Mouse (Mus musculus): ENCODE measurements at regions not wholly inside any gene's neighbourhood (a gene's known extent, or its start where the extent isn't known, plus 50 kb on each side); places are given as distances from the start of the nearest gene placed in this dataset.

DNA sequence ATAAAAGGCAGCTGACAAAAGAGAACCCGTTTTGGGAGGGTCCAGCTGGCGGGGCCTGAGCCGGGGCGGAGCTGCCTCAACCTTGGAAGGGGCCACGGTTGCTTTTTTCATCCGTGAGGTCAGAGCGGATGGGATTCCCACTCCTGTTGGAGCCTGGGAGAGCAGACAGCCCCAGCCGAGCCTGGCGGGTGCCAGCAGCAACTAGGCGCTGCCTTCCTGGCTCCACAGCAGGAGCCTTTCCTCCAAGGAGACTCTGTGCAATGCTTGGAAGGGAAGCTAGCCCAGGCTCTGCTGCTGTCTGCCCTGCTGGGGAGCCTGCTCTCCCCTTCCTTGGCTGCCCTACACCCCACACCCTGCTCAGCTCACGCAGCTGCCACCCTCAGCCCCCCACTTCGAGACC is 161.1 kb upstream of the Sox9 start:
- Histone ChIP-seq H3K27me3 (peaks cover 3% of the 10 kb centered on the region; the same call in 1 of the 2 replicates), H3K4me2 (replicated peaks) (peak overlapping the region; percentile 57), H3K27ac (peak overlapping the region; percentile 85), H3K9me3 (no peaks in the 10 kb centered on the region), H3K4me1 (peaks cover 40% of the 10 kb centered on the region), H3K9ac (peak overlapping the region; percentile 57; the same call in 1 of the 2 replicates), H3K36me3 (no peaks in the 10 kb centered on the region), H3K4me3 (peak overlapping the region; percentile 9; the same call in 1 of the 2 replicates)
- WGBS = 5% methylated on average over 12 of the region's 12 CpGs
- ATAC-seq (ENCODE audit: low FRiP score, low read depth) = peak; percentile 73

DNA sequence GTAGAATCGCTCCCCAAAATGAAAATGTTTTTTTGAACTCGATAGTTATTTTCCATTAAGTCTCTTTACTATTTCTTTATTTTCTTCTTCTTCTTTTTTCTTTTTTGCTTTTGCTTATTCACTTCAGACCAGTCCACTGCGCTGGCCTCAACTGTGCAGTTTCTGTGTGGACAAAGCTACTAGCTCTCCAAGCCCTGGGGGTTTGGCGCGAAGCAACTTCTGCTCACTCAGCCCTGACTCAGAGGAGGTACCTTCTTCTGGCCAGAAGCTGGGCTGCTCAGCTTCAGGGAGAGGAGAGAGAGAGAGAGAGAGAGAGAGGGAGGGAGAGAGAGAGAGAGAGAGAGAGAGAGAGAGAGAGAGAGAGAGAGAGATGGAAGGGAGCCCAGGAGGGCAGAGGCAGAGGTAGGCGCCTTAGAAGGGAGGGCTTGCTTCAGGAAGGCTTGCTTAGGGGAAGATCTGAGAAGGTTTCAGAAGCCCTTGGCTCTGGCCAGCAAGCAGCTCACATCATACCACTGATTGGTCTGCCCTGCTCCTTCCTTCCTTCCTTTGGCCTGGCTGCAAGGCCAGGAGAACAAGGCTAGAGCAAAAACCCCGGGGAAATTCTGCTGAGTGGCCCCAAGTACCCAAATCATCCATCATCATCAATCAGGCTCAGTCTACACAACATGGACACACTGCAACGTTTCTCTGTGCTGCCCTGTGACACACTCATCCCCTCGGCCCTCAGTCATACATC is 160.5 kb upstream of the Sox9 start:
- Histone ChIP-seq H3K36me3 (no peaks in the 10 kb centered on the region), H3K27me3 (peaks cover 3% of the 10 kb centered on the region; the same call in 1 of the 2 replicates), H3K4me2 (replicated peaks) (peak overlapping the region; percentile 57), H3K9ac (peak overlapping the region; percentile 57; the same call in 1 of the 2 replicates), H3K4me3 (no peak overlapping the region), H3K27ac (peak overlapping the region; percentile 85; the same call in 1 of the 2 replicates), H3K9me3 (no peaks in the 10 kb centered on the region), H3K4me1 (peaks cover 40% of the 10 kb centered on the region)
- 53% methylated on average over 9 of the region's 9 CpGs for WGBS
- no peak; the same call in 1 of the 2 replicates for ATAC-seq (ENCODE audit: low FRiP score, low read depth)

DNA sequence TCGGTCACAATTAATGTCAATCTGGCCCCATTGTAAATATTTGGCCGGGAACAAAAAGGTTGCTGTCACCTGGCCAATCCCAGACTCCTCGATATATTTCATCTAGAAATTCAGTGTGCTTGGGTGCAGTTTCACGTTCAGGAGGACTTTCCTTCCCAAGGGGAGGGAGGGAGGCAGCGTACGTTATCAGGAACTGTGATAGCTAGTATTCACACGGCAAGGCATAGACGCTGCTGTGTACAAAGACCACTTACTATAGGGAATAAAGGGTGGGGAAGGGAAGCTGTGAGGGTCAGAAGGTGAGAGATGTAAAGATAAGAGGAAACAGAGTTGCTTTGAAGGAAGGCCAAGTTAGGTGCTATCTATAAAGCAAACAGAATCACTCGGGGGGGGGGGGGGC is 132.7 kb upstream of the Sox9 start:
- Histone ChIP-seq H3K27me3 (0 out of 2 replicates have a peak, but pooled peaks cover 3% of the 10 kb centered on the region), H3K9me3 (peaks cover 5% of the 10 kb centered on the region; the same call in 1 of the 2 replicates), H3K36me3 (no peaks in the 10 kb centered on the region), H3K4me1 (peaks cover 27% of the 10 kb centered on the region), H3K4me2 (replicated peaks) (no peak overlapping the region), H3K9ac (no peak overlapping the region), H3K27ac (no peak overlapping the region), H3K4me3 (no peak overlapping the region)
- no peak for ATAC-seq (ENCODE audit: low FRiP score, low read depth)
- 13% methylated on average over 9 of the region's 9 CpGs for WGBS

DNA sequence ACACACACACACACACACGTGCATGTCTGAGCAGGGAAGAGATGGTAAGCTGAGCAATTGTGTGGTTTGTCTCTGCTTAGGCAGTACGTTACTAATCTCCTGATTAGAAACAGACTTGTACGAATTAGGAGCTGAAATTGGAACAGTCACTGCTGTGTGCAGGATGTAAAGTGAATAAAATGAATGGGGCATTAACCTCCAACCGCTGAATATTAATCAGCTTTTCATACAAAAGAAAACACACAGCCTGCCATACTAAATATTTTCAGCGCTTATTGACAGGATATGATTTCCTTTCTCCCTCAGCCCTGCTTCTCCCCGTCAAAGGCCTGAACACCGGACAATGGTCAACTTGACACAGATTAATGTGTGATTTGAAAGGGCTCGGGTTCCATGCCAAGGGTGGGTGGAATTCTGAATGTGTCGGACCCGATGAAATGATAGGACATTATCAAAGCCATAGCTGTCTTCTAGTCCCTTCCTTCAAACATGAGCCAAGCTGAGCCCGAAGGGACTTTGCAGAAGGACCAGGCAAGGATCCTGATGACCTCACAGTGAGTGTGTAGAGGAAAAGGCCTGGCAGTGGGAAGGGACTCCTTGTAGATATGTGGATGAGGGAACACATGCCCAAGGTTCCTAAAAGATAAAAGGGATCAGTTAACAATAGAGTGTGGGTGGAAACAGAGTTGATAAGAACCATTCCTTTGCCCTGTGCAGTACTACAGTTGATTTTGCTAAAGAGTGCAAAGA is 124.4 kb upstream of the Sox9 start:
- no peak for ATAC-seq (ENCODE audit: low FRiP score, low read depth)
- no peak overlapping the region for H3K9ac ChIP-seq
- no peaks in the 10 kb centered on the region for H3K27me3 ChIP-seq
- peaks cover 2% of the 10 kb centered on the region; the same call in 1 of the 2 replicates for H3K9me3 ChIP-seq
- H3K4me2 ChIP-seq (replicated peaks) = no peak overlapping the region
- no peak overlapping the region for H3K27ac ChIP-seq
- no peaks in the 10 kb centered on the region for H3K36me3 ChIP-seq
- no peak overlapping the region for H3K4me3 ChIP-seq
- peaks cover 19% of the 10 kb centered on the region for H3K4me1 ChIP-seq
- 39% methylated on average over 11 of the region's 11 CpGs for WGBS

DNA sequence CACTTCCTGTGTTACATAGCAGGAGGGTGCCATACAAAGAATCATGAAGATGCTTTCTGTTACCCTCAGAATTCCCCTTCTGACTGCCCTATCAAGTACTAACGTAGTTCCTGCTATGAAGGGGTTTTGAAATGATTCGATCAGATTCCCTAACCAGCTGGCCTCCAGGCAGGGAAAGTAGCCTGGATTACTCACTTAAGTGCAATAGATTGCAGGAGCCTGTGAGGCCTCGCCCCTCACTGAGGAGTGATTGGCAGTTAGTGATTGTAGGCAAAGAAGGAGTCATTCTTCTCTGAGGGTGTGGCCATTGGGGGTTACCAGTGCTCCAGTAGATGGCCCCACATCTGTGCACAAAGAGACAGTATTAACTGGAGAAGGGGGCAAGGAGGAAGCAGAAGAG is 122.1 kb upstream of the Sox9 start:
- Histone ChIP-seq H3K27ac (no peak overlapping the region), H3K4me2 (replicated peaks) (no peak overlapping the region), H3K4me3 (no peak overlapping the region), H3K36me3 (no peaks in the 10 kb centered on the region), H3K27me3 (no peaks in the 10 kb centered on the region), H3K9ac (no peak overlapping the region), H3K4me1 (peaks cover 11% of the 10 kb centered on the region), H3K9me3 (no peaks in the 10 kb centered on the region)
- ATAC-seq (ENCODE audit: low FRiP score, low read depth) = no peak
- WGBS = 71% methylated on average over 3 of the region's 3 CpGs

DNA sequence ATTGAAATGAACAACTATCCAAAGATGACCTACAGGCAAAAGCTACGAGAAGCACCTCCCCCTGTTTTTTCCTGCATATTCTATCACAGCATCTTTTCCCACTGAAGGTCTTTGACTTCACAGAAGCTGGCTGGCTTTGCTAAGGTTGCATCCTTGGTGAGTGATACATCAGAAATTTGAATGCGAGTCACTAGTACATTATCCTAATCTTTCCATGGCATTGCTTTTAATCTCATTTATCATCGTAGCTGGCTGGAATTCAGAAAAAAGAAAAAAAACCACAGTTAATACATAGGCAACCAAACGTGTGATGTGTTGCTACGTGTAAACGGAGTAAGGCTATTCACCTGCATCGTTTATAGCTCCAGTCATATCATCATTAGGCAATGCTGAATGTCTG is 120.6 kb upstream of the Sox9 start:
- Histone ChIP-seq H3K27me3 (no peaks in the 10 kb centered on the region), H3K4me3 (no peak overlapping the region), H3K9ac (no peak overlapping the region), H3K27ac (no peak overlapping the region), H3K4me1 (peaks cover 11% of the 10 kb centered on the region), H3K9me3 (no peaks in the 10 kb centered on the region), H3K4me2 (replicated peaks) (no peak overlapping the region), H3K36me3 (no peaks in the 10 kb centered on the region)
- no peak for ATAC-seq (ENCODE audit: low FRiP score, low read depth)
- 85% methylated on average over 7 of the region's 7 CpGs for WGBS

DNA sequence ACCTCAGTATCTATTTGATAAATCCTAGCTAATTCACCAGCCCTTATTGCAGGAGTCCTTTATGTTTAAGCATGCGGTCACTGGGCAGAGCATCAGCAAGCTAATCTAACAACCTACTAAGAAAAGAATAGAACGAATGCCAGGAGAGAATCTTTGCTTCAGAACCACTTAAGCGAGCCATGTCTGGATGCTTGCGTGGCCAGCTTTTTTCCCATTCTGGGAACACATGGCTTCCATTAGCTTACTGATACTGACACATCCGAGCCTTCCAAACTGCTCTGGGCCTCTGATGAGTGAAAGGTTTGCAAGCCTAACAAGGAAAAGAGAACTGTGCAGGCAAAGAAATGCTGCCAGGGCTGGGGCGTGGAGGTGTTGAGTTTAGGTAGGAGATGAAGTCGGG is 114.7 kb upstream of the Sox9 start:
- Histone ChIP-seq H3K4me3 (no peak overlapping the region), H3K9ac (no peak overlapping the region), H3K4me2 (replicated peaks) (no peak overlapping the region), H3K27me3 (no peaks in the 10 kb centered on the region), H3K27ac (no peak overlapping the region), H3K9me3 (no peaks in the 10 kb centered on the region), H3K36me3 (no peaks in the 10 kb centered on the region), H3K4me1 (no peaks in the 10 kb centered on the region)
- 54% methylated on average over 7 of the region's 7 CpGs for WGBS
- ATAC-seq (ENCODE audit: low FRiP score, low read depth) = no peak

DNA sequence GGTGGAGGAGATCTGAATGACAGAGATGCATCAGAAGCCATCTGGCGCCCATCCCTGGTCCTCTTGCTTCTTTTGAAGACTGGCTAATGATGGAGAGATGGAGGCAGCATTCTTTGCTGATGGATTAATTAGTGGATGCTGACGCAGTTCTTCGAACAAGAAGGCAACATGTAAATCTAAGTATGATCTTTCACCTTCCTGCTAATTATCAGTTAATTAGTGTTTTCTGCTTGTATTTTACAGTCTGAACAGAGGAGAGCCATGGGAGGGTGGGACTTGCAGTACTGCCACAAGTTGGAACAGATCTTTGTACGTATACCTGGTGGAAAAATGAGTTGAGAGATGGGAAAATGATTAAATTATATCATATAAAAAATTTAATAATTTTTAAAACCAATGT is 109.9 kb upstream of the Sox9 start:
- Histone ChIP-seq H3K36me3 (no peaks in the 10 kb centered on the region), H3K4me2 (replicated peaks) (no peak overlapping the region), H3K9me3 (no peaks in the 10 kb centered on the region), H3K27me3 (no peaks in the 10 kb centered on the region), H3K27ac (no peak overlapping the region), H3K4me3 (no peak overlapping the region), H3K9ac (no peak overlapping the region), H3K4me1 (no peaks in the 10 kb centered on the region)
- no peak for ATAC-seq (ENCODE audit: low FRiP score, low read depth)
- 62% methylated on average over 4 of the region's 4 CpGs for WGBS

DNA sequence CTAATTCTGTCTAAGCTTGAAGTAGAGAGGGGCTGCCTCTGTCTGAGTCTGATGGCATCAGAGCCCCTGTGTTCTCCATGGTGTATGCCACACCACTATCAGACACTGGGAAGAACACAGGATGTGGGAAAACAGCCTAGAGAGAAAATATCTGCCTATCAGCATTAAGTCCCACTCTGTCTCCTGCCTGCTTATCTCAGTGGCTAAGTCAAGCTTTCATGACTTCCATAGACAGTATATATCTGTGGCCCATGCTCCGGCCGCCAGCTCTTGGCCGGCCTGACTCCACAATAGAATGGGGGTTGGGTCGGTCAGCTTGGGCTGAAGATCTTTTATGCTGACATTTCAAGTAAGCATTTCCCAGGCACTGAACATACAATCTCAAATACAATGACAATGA is 92.0 kb upstream of the Sox9 start:
- Histone ChIP-seq H3K4me1 (0 out of 2 replicates have a peak, but pooled peaks cover 5% of the 10 kb centered on the region), H3K4me2 (replicated peaks) (no peak overlapping the region), H3K27ac (no peak overlapping the region), H3K9me3 (no peaks in the 10 kb centered on the region), H3K4me3 (no peak overlapping the region), H3K36me3 (no peaks in the 10 kb centered on the region), H3K27me3 (no peaks in the 10 kb centered on the region), H3K9ac (no peak overlapping the region)
- 99% methylated on average over 4 of the region's 4 CpGs for WGBS
- ATAC-seq (ENCODE audit: low FRiP score, low read depth) = no peak

DNA sequence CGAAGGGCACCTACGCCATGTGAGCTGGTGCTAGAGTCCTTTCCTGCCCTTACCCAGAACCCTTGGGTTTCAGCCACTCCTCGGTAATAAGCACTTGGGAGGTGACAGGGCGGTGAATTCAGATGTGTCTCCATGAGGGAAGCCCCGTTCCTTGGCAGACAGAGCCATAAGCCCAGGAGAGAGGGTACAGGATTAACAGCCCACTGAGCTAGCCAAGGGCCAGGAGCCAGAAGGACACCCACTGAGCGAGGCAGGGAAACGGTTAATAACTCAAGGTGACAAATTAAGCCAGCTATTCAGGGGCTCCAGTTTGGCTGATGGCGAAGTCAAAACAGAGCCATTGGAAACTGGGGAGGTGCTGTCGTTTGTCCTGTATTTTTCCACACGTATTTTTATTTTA is 75.9 kb upstream of the Sox9 start:
- H3K4me2 ChIP-seq (replicated peaks) = no peak overlapping the region
- 50% methylated on average over 10 of the region's 10 CpGs for WGBS
- peak; percentile 44; the same call in 1 of the 2 replicates for ATAC-seq (ENCODE audit: low FRiP score, low read depth)
- no peak overlapping the region for H3K4me3 ChIP-seq
- H3K4me1 ChIP-seq = peaks cover 32% of the 10 kb centered on the region
- H3K27ac ChIP-seq = no peak overlapping the region
- H3K27me3 ChIP-seq = no peaks in the 10 kb centered on the region
- no peaks in the 10 kb centered on the region for H3K36me3 ChIP-seq
- no peaks in the 10 kb centered on the region for H3K9me3 ChIP-seq
- no peak overlapping the region for H3K9ac ChIP-seq

DNA sequence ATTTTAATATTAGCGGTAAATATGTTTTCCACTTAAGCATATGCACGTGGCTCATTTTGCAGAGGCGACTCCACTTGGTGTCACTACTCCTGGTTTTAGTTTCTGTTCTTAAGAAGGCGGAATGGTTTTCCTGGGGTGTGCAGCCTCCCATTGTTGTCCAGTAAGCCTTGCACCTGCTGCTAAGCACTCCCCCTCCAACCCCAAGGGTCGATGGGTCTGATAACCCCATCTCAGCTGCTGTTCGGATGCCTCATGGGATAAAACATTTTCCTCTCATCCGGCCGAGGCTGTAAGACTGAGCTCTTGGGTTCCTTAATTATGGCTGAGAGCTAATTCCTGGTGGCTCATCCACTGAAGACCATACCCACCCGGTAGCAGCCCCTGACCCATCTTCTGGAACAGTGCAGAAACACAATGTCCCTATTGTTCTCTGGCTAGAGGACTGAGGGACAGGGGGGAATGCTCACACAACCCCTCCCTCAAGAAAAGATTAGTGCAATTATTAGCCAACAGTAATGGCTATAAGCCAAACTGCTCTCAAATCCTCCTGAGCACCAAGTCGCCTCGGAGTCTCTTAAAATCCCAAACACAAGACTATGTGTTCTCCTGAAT is 73.8 kb upstream of the Sox9 start:
- peak overlapping the region; percentile 39; the same call in 1 of the 2 replicates for H3K27ac ChIP-seq
- no peak overlapping the region for H3K4me3 ChIP-seq
- no peaks in the 10 kb centered on the region for H3K27me3 ChIP-seq
- H3K9ac ChIP-seq = no peak overlapping the region
- 72% methylated on average over 11 of the region's 11 CpGs for WGBS
- peaks cover 40% of the 10 kb centered on the region for H3K4me1 ChIP-seq
- ATAC-seq (ENCODE audit: low FRiP score, low read depth) = no peak
- H3K36me3 ChIP-seq = no peaks in the 10 kb centered on the region
- no peaks in the 10 kb centered on the region for H3K9me3 ChIP-seq
- no peak overlapping the region for H3K4me2 ChIP-seq (replicated peaks)

DNA sequence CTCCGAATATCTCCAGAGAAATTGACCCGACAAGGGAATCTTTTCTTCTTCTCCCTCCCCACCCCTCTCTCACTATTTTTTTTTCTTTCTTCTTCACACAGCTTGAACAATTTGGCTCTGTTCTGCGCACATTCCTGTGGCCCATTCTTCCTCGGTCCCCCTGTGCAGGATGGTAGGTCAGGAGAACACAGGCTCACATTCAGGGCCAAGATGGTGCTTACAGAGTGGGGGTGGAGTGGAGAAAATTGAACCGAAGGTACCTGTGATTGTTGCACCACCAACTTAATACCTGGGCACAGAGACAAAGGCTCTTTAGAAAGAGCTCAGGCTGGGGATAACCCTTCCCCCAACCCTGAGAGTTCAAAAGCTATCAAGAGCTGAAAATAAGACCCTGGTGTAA is 70.4 kb upstream of the Sox9 start:
- H3K4me2 ChIP-seq (replicated peaks) = no peak overlapping the region
- peaks cover 37% of the 10 kb centered on the region for H3K4me1 ChIP-seq
- 57% methylated on average over 5 of the region's 5 CpGs for WGBS
- no peak overlapping the region; the same call in 1 of the 2 replicates for H3K27ac ChIP-seq
- no peaks in the 10 kb centered on the region for H3K9me3 ChIP-seq
- no peak overlapping the region for H3K9ac ChIP-seq
- no peaks in the 10 kb centered on the region for H3K36me3 ChIP-seq
- no peak overlapping the region for H3K4me3 ChIP-seq
- ATAC-seq (ENCODE audit: low FRiP score, low read depth) = no peak; the same call in 1 of the 2 replicates
- no peaks in the 10 kb centered on the region for H3K27me3 ChIP-seq
